Mouse (Mus musculus) MN1 (cell line): ENCODE measurements around the gene Mars2.
A peak's percentile ranks its signal among the peaks of the same experiment; 100 is the strongest.

Source experiments
- DNase-seq: peaks from one replicate; pipeline ENCODE4 v3.0.0-alpha.2; 2016; ENCODE audit warnings: low spot score

Gene Mars2

DNA sequence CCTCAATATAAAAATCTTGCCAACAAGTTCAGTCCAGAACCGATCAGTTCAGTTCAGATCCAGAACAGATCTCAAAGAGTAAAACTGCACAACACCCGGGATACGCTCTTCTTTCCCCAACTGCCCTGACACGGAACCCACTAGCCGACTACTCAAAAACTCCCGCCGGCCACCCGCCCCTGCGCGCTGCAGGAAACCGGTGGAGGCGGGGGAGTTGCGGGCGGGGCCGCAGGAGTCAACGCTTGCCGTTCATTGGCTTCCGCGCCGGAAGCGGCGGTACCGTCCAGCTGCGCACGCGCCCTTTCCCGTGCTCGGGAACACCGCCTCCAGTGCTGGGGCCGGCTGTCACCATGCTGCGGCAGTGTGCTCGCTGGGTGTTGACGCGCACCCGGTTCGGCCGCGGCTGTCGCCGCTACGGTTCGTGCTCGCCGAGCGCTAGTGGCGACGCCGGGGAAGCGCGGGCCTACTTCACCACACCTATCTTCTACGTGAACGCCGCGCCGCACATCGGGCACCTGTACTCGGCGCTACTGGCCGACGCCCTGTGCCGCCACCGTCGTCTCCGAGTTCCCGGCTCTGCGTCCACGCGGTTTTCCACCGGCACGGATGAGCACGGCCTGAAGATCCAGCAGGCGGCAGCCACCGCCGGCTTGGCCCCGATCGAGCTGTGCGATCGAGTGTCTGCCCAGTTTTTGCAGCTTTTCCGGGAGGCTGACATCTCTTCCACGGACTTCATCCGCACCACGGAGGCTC is at the start of gene Mars2:
TSS of gene Mars2 (plus strand) at position 288 of the 753 bp plus-strand sequence.
- peak; percentile 95 for DNase-seq

DNA sequence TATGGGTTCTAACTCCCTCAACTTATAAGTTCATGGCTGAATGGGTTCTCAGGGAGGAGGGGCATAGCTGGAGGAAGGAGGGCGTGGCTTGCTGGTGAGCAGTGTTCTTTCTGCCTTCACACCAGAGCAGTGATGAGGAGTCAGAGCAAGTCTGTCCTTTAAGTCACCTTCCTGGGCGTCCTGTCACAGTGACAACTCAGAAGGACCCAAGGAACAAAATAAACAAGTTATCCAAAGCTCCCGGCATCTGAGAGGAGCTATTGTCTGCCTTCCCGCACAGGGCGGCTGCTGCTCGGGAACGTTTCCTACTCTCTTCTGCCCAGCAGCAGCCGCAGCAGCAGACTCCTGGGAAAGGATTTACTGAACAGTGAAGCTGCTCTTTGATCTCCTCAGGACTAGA is 45.0 kb upstream of the Mars2 start:
- peak; percentile 12 for DNase-seq

DNA sequence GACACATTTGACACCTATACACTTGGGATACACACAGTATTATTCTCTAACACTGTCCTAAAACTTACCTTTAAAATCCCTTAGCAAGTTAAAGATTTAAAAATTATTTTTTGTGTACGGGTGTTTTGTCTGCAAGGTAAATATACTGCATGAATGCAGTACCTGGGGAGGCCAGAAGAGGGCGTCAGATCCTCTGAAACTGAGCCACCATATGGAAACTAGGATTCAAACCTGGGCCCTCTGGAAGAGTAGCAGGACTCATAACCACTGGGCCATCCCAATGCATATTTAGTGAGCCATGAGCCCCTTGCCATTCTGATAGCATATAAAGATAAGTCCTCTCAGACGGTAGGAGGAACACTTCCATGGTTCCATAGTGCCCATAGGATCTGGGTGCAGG is 44.2 kb upstream of the Mars2 start:
- DNase-seq, result no peak

DNA sequence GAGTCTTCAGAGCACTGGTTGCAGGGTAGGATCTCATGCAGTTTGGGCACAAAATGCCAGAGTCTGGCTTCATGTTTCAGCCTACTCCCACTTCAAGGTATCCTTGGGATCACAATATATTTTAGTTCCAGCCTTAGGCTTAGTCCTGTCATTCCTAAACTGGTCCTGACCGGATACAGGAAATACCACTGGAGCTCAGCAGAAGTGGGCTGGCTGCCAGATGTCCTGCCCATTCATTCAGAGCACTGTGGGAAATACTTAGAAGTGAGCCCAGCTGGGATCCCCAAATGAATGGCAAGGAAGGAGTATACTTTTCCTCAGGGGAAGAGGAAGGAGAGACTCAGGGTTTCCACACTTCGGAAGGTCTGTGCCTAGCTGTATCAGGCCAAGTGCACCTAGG is 43.7 kb upstream of the Mars2 start:
- DNase-seq, result peak; percentile 16

DNA sequence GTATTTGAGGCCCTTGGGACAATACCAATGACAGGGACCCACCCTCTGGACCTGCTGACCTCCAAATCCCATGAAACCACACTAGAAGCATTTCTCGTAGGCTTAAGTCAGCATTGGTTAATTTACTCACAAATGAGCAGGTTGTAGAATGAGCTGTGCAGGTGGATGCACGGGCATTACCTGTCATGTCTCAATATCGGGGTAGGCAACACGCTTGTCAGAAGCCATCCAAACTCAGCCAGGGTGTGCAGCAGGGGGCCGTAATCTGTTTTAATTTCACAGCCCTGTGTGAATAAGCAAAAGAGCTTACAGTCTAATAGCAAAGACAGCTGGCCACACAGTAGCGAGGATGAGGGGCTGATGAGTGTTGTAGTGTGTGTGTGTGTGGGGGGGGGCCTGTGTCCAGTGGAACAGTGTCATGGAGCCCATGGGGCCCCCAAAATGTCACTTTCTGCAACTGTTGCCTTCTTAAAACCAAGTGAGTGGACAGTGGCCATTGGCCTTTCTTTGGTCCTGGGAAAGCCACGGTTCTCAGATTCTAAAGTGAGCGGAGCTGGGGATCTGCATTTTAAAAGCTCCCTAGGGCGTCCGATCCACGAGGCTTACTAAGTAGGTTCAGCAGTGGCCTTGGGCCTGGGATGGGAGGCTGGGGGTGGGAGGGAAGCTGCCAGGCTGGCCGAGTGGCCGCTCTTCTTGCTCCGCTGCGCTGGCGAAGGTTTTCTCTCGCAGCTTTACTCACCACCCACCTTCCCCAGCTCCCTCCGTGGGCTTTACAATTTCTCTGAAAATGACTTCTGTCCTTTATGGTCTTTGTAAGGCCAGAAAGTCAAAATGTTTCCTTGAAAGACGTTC is 42.7 kb upstream of the Mars2 start:
- DNase-seq, result no peak

DNA sequence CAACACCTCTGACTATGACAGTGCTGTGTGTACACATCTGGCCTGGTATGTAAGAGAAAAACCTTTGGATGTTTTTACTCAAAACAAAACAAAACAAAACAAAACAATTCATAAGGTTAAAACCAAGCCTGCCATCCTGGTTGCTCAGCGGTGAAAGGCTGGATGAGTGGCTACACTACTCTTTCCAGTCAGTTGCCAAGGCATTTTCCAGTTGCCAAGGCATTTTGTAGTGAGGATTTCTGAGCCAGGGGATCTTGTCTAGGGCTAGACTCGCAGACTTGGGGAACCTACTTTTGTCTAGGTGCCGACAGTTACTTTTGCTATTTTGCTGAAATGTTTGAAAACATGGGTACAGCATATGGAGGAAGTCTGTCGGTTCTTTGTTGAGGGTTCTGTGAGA is 42.0 kb upstream of the Mars2 start:
- DNase-seq, result no peak

DNA sequence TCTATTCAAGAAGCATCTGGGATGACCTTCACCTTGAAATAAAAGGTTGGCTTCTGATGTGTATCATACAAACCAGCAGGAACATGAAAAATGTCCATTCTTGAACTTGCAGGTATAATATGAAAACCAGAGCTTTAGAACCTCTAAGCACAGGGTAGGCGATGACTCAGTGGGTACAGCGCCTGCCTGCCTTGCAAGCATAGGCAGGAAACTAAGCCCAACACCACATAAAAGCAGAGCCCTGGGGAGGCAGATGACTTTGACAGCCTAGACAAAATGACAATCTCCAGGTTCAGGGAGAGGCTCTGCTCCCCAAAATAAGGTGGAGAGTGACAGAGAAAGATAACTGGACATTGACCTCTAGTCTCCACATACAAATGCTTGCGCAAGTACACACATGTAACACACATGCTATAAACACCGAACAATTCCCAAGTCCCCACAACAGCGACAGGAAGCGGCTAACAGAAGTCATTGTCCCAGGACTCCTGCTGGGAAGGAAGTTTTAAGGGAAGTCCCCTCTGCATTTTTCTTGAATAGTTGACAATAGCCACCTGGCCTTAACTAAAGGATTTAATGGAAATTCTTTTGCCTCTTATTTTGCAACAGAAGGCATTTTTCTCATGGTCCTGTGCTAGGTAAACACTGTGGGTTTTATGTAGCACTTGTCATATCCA is 40.5 kb upstream of the Mars2 start:
- no peak for DNase-seq

DNA sequence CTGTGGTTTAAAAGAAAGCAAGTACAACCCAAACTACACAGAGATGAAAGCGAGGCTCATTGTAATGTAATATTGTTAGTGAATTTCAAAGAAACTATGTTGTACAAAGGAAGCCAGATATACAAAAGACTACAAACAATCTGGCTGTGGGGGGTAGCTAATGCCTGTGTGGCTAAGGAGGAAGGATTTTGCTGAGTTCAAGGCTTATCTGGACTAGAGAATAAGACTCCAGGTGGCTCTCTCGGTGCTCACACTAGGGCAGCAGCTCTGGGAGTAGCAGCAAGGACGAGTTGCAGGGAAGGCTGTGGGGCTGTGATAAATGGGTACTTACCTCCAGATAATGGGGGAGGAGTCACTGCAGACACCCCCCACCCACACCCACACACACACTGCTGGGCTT is 38.3 kb upstream of the Mars2 start:
- DNase-seq, result no peak

DNA sequence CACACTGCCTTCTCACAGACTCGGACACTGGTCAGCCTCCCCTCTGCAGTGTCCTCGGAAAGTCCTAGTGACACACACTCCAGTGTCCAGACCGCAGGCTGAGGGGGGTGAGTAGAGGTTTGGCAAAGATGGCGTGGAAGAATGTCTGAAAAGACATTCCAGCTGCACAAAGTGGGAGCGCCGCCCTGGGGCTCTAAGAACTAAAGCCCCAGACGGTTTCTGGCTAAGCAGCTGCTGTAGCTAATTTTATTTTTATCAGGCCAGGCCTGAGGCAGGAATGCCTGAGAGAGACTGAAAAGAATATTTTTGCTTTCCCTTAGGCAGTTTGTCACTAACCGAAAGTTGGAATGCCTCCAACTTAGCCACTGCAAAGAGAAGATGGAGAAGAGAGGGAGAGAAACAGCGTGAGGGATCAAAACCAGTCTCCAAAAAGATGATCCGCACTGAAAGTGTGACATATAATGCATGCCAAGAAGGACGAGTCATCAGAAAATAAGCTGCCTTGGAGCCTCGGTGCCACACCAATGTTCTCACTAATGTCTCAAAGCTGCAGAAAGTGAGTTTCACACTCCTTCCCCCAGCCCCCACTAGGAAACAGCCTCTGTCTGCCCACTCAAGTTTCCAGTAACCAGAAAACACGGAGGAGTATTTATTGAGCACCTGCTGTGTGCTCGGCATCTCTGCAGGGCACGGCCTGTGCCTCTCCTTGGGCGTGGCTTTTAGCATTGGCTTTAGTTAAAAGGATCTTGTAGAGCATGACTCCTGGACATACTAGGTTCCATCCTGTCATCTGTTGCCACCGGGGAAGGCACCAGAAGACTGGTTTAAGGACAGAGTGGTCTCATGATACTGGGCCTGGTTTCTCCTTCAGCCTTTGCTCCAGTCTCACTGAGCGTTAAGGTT is 34.9 kb upstream of the Mars2 start:
- DNase-seq, result peak; percentile 27

DNA sequence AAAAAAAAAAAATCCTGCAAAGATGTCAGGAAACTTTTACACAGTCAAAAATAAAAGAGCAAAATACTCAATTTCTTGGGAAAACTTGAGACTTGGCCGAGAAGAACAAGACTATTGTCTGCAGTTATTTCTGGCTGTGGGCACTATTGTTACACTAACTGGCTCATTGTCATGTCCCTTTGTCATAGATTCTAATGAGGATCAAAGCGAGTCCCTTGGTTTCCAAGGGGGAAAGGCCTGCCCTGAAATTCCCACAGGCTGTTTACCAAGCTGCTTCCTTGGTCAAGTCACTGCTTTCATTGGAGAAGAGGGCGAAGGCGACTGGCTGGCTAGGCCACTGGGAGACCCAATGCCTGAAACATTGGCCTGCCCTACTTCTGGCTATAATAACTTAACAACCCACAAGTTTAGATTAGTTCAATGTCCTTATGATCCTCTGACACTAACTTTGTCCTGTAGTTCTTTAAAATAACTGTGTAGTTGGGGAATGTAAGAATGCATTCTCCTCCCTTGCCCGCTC is 31.1 kb upstream of the Mars2 start:
- no peak for DNase-seq

DNA sequence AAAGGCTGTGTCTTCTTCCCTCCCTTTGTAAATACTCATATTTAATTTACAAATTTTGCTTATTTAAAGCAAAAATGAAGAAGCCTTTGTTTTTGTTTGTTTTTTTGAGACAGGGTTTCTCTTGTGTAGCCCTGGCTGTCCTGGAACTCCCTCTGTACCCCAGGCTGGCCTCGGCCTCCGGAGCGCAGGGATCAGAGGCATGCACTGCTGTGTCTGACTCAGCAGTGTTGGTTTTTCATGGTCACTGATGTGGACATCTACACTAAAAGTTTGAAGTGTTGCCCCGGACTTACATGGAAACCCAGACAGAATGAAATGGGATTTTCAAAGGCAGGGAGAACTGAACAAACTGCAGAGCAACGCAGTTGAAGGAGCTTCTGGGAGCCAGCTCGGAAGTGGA is 29.4 kb upstream of the Mars2 start:
- no peak for DNase-seq

DNA sequence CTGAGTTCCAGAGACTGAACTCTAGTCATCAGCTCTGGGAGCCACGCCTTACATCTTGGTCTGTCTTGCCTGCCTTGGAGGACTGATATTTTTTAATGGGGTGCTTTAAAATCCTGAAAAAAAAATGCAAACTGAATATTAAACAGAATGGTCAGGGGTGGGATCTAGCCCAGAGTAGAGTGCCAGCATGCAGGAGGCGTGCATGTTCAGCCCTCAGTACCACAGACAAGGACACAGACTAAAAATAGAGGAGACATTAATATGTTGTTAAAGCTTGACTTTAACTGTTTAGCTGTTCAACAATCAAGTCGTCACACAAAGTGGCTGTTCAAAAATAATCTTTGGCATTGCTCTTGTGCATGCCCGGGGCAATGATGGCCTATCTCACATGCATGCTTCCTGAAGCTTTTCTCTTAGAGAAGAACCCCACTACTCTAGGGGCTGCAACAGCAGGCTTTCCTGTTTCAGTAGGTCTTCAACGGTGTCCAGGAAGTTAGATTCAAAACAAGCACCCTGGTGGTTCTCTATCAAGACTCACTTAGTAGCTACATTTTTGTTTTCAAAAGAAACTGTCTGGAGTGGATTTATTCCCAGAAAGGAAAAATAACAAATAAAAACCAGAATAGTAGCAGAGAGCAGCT is 28.4 kb upstream of the Mars2 start:
- DNase-seq, result no peak

DNA sequence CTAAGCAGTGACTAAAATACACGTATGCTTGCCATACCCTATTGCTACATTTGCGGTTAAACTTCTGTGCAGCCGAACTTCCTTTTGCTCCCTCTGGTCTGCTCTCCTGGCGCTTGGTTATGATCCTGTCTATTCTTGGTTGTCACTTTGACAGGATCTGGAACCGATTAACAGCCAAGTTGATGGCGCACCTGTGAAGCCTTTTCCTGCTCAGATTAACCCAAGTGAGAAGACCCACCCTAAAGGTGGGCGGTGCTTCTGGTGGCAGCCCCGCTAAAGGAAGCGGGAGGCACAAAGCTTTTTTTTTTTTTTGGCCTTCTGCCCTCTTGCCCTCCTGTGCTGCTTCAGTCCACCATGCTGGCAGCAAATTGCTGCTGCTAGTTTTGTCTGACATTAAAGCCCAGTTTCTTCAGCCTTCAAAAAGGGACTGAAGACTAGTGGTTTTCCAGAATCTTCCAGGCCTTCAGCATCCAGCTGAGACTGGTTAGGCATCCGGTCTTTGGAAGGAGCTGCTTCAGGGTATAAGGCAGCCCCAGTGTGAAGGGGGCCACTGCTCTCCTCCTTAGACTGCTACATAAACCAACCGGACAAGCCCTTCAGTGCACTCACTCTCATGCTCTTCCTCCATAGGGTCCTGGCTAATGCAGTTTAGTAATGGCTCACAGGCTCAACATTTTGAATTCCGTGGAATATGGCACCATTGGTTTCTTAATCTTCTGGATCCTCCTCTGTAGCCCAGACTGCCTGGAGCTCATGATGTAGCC is 26.6 kb upstream of the Mars2 start:
- DNase-seq, result no peak

DNA sequence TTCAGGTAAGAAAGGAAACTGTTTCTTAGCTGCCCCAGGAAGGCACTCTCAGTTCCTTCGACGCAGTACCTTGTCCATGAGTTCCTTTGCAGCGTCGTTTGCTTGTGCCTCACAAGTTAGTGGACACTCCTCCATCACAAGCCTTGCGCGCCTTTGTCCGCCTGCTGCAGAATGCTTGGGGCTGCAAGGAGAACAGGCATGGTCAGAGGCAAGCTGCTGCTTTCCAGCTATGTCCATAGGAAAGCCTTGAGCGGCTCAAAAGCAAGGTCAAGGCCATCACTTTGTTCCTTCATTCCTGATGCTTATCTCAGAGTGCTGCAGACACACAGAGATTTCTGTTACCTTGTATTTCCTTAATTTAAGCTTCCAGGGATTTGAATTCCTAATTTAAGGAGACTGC is 25.9 kb upstream of the Mars2 start:
- DNase-seq, result no peak

DNA sequence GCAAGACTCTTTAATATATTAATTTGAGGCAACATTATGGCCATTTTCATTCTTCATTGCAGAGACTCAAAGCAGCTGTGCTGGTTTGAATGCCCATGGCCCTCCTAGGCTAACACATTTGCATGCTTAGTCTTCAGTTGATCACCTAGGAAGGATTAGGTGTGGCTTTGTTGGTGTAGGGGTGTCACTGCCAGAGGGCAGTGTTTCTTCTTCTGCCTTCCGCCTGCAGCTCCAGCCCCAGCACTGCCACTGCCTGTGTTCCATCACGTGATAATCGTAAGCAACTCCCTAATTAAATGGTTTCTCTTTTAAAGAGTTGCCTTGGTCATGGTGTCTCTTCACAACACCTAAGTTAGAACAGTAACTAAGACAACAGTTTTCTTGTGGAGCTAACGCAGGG is 24.2 kb upstream of the Mars2 start:
- DNase-seq, result no peak

DNA sequence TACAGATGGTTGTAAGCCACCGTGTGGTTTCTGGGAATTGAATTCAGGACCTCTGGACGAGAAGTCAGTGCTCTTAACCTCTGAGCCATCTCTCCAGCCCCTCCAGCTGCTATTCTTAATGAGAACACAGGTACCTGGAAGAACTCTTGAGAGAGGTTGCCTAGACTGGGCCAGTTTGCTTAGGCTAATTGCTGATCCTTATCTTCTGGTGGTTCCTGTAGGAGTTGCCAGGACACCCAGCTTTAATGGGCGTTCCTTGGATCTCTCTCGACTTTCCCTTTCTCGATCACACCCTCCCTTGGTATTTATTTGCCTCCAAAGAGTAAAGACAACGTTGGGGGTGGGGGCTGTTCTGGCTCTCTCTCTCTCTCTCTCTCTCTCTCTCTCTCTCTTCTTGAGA is 23.5 kb upstream of the Mars2 start:
- no peak for DNase-seq

DNA sequence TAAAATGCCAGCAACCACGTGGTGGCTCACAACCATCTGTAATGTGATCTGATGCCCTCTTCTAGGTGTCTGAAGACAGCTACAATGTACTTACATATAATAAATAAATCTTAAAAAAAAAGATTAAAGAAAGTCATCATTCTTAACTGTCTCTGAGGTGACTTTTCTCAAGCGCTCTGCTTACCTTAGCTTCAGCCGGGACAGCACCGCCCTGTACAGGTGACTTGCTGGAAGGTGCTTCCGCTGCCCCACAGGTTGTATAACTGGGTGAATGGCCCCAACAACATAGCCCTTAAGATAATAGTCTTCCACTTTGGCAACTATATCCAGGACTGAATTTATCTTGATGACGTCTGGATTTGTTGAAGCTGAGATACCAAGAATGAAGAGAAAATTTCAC is 23.0 kb upstream of the Mars2 start:
- no peak for DNase-seq

DNA sequence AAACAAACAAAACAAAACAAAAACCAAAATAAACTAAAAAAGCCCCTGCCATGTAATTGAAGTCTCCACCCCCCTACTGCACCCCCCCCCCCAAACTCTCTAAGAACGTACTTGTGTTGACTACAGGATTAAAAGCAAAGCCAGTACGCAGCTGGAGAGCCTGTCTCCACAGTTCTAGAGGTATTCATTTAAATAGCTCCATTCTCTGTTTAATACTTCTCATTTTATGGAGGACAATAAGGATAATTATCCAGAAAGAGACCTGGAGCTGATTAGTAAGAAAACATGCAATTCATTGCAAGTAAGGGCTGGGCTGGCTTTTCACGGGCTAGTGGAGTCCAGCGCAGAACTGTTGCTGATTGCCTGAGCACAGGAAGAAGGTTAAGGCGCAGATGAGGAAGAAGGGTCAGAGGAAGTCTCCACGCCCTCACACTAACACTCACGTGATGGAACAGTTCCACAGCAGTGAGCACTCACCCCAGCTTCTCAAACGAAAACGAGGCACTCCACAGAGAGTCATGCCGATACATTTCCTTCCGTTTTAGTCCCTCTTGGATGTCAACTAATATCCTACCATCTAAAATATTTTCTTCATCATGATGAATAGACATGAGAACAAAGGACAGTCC is 21.7 kb upstream of the Mars2 start:
- DNase-seq, result no peak

DNA sequence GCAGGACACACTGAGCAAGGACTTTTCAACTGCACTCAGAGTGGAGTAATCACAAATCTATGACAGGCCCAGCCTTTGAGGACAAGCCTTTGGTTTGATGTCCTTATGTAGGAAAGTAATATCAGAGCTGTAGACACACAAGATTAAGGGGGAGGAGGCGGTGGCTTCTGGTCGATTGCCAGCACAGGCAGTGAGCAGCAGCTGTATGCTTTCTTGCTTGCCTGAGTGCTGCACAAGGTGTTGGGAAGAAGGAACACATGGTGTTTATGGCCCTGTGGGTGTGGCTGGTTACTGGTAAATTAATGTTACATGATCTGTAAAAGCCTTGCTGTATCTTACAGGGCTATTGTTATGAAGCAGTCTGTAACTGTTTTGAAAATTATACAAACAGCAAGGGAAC is 19.8 kb upstream of the Mars2 start:
- DNase-seq, result no peak

DNA sequence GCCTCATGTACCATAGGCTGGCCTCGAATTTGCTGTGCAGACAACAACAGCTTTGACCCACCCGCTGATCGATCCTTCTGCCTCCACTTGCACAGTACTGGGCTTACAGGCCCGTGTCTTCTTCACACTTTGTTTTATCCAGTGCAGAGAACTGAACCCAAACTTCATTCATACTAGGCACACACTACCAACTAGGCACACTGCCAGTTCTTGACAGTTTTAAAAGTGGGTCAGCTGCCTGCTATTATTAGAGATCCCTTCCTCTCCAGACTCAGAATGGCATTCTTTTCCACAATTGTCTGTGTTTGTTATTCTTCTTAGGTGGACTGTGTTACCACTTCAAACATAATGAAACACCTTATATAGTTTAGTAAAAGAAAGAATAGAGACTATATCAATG is 15.6 kb upstream of the Mars2 start:
- DNase-seq, result no peak
